Mouse (Mus musculus): Measurements from ENCODE around the gene Phex.

Gene Phex

GRCm38 (mm10) chrX:157415212-157415611 is at the start of gene Phex:
Gene Phex, minus strand, starts transcription at chrX:157415312.
- in situ Hi-C loops (cut with MboI, MseI) = no loop called here

- in situ Hi-C loops (cut with MboI, MseI) = loop anchor here in 1 of 2 experiments (10.0 to 25.0 kb wide), 3 partner anchors 182 to 1825 kb away; no protein-coding TSS in a partner anchor
These were observed 47.6 kb upstream of the Phex start for GRCm38 (mm10) chrX:157462716-157463115.

GRCm38 (mm10) chrX:157454430-157454829 is 39.3 kb upstream of the Phex start:
- in situ Hi-C loops (cut with MboI, MseI) = loop anchor here in 1 of 2 experiments (25.0 kb wide), 1 partner anchor 1817 kb away; no protein-coding TSS in a partner anchor

- in situ Hi-C loops (cut with MboI, MseI) = no loop called here
These were observed 33.9 kb upstream of the Phex start for GRCm38 (mm10) chrX:157449000-157449399.

GRCm38 (mm10) chrX:157447431-157447830 is 32.3 kb upstream of the Phex start:
- in situ Hi-C loops (cut with MboI, MseI) = no loop called here

GRCm38 (mm10) chrX:157434768-157435167 is 19.7 kb upstream of the Phex start:
- in situ Hi-C loops (cut with MboI, MseI) = no loop called here

GRCm38 (mm10) chrX:157419451-157419850 is 4.3 kb upstream of the Phex start:
- in situ Hi-C loops (cut with MboI, MseI) = no loop called here

GRCm38 (mm10) chrX:157404919-157405318 is 10.2 kb downstream of the Phex start:
- in situ Hi-C loops (cut with MboI, MseI) = no loop called here

- in situ Hi-C loops (cut with MboI, MseI) = no loop called here
These were observed 23.9 kb downstream of the Phex start for GRCm38 (mm10) chrX:157391241-157391640.

GRCm38 (mm10) chrX:157390102-157390501 is 25.0 kb downstream of the Phex start:
- in situ Hi-C loops (cut with MboI, MseI) = no loop called here

- in situ Hi-C loops (cut with MboI, MseI) = no loop called here
These were observed 26.7 kb downstream of the Phex start for GRCm38 (mm10) chrX:157388419-157388818.

- in situ Hi-C loops (cut with MboI, MseI) = no loop called here
These were observed 28.1 kb downstream of the Phex start for GRCm38 (mm10) chrX:157387025-157387424.

- in situ Hi-C loops (cut with MboI, MseI) = no loop called here
These were observed 36.3 kb downstream of the Phex start for GRCm38 (mm10) chrX:157378822-157379221.

GRCm38 (mm10) chrX:157377456-157377855 is 37.7 kb downstream of the Phex start:
- in situ Hi-C loops (cut with MboI, MseI) = no loop called here

- in situ Hi-C loops (cut with MboI, MseI) = no loop called here
These were observed 41.2 kb downstream of the Phex start for GRCm38 (mm10) chrX:157373873-157374272.

GRCm38 (mm10) chrX:157369166-157369565 is 45.9 kb downstream of the Phex start:
- in situ Hi-C loops (cut with MboI, MseI) = no loop called here

GRCm38 (mm10) chrX:157355521-157355920 is 59.6 kb downstream of the Phex start:
- in situ Hi-C loops (cut with MboI, MseI) = no loop called here

- in situ Hi-C loops (cut with MboI, MseI) = no loop called here
These were observed 68.9 kb downstream of the Phex start for GRCm38 (mm10) chrX:157346201-157346600.

GRCm38 (mm10) chrX:157334726-157335125 is 80.4 kb downstream of the Phex start:
- in situ Hi-C loops (cut with MboI, MseI) = no loop called here

- in situ Hi-C loops (cut with MboI, MseI) = loop anchor here in 1 of 2 experiments (10.0 kb wide), 1 partner anchor 265 kb away; no protein-coding TSS in a partner anchor
These were observed 85.3 kb downstream of the Phex start for GRCm38 (mm10) chrX:157329821-157330220.

- in situ Hi-C loops (cut with MboI, MseI) = loop anchor here in 1 of 2 experiments (10.0 kb wide), 1 partner anchor 264 kb away; no protein-coding TSS in a partner anchor
These were observed 86.7 kb downstream of the Phex start for GRCm38 (mm10) chrX:157328396-157328795.

- in situ Hi-C loops (cut with MboI, MseI) = loop anchor here in 1 of 2 experiments (10.0 kb wide), 1 partner anchor 263 kb away; no protein-coding TSS in a partner anchor
These were observed 87.4 kb downstream of the Phex start for GRCm38 (mm10) chrX:157327756-157328155.

GRCm38 (mm10) chrX:157324396-157324795 is 90.7 kb downstream of the Phex start:
- in situ Hi-C loops (cut with MboI, MseI) = loop anchor here in 1 of 2 experiments (10.0 kb wide), 1 partner anchor 260 kb away; no protein-coding TSS in a partner anchor

GRCm38 (mm10) chrX:157310331-157310730 is 104.8 kb downstream of the Phex start:
- in situ Hi-C loops (cut with MboI, MseI) = no loop called here

Measured in T-helper 17 cell (primary cell).